Mouse (Mus musculus) natural killer cell, adult 2 months (primary cell): ENCODE data around the gene Jmjd7.

Experiments
- DNase-seq, 2 experiments: peaks; one replicate each; pipeline ENCODE4 v3.0.0; 2022; ENCODE audit warnings: low spot score in 2 of 2

Jmjd7 gene

GRCm38 (mm10) chr2:120060190-120060589, 32.9 kb downstream of the Jmjd7 start:
- DNase-seq: no peak

- DNase-seq: no peak
Observed at GRCm38 (mm10) chr2:120060651-120061050, 33.4 kb downstream of the Jmjd7 start.

DNA sequence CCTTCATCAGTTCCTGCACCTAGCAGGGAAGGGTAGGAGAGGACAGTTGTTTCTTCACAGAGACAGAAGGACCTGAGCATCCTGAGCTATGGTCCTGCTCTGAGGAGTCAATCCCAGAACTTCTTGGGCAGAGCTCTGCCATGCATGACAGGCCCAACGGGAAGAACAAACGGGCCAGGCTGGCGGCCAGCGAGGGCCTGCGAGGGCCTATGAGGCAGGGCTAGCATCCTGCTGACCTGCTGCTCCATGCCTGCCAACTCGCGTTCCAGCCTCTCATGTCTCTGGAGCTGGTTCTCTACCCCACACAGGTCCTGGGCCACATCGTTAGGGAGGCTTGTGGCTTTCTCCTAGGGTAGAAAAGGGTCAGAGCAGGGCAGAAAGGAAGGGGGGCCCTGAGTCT, 35.0 kb downstream of the Jmjd7 start:
- no peak for DNase-seq

DNA sequence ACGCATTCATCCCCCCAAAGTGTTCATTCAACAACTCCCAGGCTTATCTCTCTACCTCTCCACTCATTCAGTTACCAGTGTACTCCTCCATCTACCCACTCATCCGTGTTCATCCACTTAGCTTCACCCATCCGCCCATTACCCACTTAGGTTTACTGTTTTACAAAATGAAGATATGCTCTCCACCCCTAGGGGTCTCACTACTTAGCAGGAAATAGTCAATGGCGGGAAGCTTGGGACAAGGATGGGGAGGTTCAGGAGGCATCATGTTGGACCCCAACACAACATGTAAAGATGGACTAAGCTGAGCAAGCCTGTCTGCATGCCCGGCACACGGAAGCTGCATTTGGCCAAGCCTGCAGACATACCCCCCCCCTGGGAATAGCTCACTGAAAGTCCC, 37.4 kb downstream of the Jmjd7 start:
- no peak for DNase-seq

- no peak for DNase-seq
Observed at GRCm38 (mm10) chr2:120065243-120065642, 38.0 kb downstream of the Jmjd7 start.

- no peak for DNase-seq
Observed at GRCm38 (mm10) chr2:120066224-120066623, 38.9 kb downstream of the Jmjd7 start.

DNA sequence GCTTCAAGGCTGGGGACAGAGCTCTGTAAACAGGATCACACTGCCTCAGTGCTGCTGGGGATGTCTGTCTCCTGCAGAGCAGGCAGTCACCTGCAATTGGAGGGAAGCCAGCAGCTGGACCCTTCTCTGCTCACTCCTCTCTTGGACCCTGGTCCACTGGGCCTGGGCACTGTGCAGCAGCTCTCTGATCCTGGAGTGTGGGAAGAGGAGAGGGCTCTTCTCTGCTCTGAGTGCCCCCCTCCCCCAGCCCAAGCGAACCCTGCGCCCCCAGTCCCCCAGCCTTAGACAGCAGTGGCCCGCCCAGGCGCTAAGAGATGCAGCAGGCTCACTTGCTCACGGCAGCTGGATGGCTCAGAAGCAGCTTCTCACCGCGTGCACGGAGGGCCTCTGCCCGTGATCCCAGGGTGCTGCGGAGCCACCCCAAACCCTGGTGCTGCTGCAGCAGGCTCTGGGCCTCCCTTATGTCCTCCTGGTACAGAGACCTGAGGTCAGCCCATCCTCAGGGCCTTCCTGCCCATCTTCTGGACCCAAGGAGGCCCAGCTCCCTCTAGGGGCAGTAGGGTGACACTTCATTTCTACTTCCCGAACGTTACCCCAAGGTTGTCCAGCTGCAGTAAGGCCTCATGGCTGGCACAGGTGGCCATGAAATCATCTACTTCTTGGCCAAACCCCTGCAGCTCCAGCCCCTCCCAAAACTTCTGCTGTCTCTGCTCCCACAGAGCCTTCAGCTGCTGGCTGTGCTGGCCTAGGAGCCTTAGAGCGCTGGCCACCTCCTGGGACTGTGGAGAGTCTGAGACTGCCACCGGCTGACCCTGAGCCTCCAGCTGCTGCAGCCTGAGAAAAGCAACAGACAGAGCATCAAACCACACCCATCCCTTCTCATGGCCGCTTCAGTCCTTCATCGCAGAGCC, 41.5 kb downstream of the Jmjd7 start:
- no peak for DNase-seq

DNA sequence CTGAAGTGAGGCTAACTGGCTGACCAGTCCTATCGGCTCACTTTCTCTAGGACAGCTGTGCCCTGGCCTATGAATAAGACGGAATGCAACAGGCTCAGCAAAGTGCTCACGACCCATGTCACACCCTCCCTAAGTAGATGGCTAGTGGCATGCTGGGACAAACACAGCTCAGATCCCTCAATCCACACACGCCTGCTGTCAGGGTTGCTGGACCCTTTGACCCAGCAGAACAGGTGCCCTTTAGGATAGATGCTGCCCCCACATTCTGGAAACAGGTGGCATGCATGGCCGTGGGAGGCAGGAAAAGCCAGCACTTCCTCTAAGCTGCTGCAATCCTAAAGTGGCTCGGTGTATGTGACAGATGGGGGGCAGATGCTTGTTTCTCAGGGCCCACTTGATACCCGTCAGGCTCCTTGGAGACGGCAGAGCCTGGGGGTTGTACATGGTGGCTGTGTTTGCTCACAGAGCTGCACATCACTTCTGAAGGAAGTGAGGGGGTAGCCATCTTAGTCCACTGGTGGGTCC, 42.2 kb downstream of the Jmjd7 start:
- no peak for DNase-seq

DNA sequence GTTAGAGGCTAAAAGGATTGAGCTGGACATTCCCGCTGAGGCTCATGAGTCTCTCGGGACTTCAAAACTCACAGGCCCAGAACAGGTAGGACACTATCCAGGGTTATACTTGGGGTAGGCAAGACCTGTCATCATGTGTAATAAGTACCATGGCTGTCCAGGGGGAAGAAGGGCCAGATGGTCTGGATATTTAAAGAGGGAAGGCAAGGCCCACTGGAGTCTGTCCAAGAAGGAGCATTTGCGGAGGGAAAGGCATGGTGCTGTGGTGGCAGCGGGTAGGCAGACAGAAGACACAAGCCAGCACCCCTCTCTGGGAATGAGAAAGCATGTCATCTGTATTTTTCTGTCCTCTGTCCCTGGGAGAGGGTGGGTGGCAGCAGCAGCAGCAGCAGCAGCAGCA, 46.8 kb downstream of the Jmjd7 start:
- DNase-seq: no peak

GRCm38 (mm10) chr2:120076076-120076705, 48.9 kb downstream of the Jmjd7 start:
- DNase-seq: peak in 1 of 2 experiments; percentile 20
